Mouse (Mus musculus): ENCODE measurements around the gene Lbp. TPM values are rescaled to one million over a fixed set of nuclear protein-coding genes. Genes with fewer than 3 reads are reported as not detected.

Lbp gene
- polyA plus RNA-seq, 1 experiment from 2014 or later = 6.2 TPM

DNA sequence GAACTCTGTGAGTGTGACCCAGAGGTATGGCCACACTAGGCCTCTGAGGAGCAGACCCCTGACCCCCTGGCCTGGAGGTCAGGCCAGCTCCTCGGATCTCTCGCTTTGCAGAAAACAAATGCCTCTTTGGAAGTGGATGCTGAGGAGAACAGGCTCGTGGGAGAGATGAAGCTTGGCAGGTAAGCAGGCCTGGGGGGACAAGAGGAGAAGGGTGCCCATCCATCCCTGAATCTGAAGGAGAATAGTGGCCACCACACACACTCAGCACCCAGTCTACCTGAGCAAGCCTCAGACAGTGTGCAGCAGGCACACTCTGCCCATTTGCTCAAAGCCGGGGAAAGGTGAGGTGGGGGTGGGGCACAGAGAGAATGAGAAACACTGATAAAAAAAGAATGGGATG is 30.5 kb upstream of the Lbp start:
- no peaks in the 10 kb centered on the region for H3K9me3 ChIP-seq (ENCODE audit: control insufficient read depth, low read length)
- 77% methylated on average over 4 of the region's 4 CpGs for WGBS
- H3K27me3 ChIP-seq (replicated peaks; ENCODE audit: control insufficient read depth, insufficient read depth, low read length) = no peaks in the 10 kb centered on the region
- H3K4me2 ChIP-seq (ENCODE audit: low read length) = no peak overlapping the region
- H3K36me3 ChIP-seq (ENCODE audit: control insufficient read depth, insufficient read depth, low read length) = no peaks in the 10 kb centered on the region
- no peak overlapping the region for H3K4me3 ChIP-seq (ENCODE audit: low read length)
- H3K9ac ChIP-seq (ENCODE audit: low read depth, low read length) = no peak overlapping the region
- no peak overlapping the region for H3K27ac ChIP-seq (ENCODE audit: low read depth, low read length)
- no peak for ATAC-seq
- H3K4me1 ChIP-seq (ENCODE audit: control insufficient read depth, insufficient read depth, low read depth, low read length) = no peaks in the 10 kb centered on the region

DNA sequence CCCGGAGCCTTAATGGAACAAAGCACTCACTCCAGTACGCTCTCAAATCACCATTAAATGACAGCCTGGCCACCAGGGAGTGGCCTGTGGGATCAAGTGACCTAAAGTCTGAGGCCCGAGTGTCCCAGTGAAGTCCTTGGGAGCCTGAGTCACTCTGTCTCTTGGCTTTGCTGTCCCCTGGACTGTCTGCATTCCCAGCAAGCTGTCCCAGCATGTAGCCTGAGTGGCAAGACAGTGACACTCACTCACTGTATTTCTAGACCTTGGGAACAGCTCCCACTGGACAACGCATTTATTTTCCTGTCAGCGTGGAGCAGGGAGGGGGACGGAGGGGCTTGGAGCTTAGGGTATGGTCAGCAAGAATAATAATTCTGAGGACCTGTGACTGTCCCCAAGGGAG is 29.8 kb upstream of the Lbp start:
- WGBS = 74% methylated on average over 6 of the region's 6 CpGs
- no peak overlapping the region for H3K4me3 ChIP-seq (ENCODE audit: low read length)
- no peaks in the 10 kb centered on the region for H3K4me1 ChIP-seq (ENCODE audit: control insufficient read depth, insufficient read depth, low read depth, low read length)
- H3K27me3 ChIP-seq (replicated peaks; ENCODE audit: control insufficient read depth, insufficient read depth, low read length) = no peaks in the 10 kb centered on the region
- H3K36me3 ChIP-seq (ENCODE audit: control insufficient read depth, insufficient read depth, low read length) = no peaks in the 10 kb centered on the region
- H3K9ac ChIP-seq (ENCODE audit: low read depth, low read length) = no peak overlapping the region
- no peak overlapping the region for H3K4me2 ChIP-seq (ENCODE audit: low read length)
- no peak for ATAC-seq
- no peak overlapping the region for H3K27ac ChIP-seq (ENCODE audit: low read depth, low read length)
- H3K9me3 ChIP-seq (ENCODE audit: control insufficient read depth, low read length) = no peaks in the 10 kb centered on the region

GRCm38 (mm10) chr2:158276878-158277277 is 29.4 kb upstream of the Lbp start:
- ATAC-seq = no peak
- no peaks in the 10 kb centered on the region for H3K4me1 ChIP-seq (ENCODE audit: control insufficient read depth, insufficient read depth, low read depth, low read length)
- no peaks in the 10 kb centered on the region for H3K27me3 ChIP-seq (replicated peaks; ENCODE audit: control insufficient read depth, insufficient read depth, low read length)
- H3K4me2 ChIP-seq (ENCODE audit: low read length) = no peak overlapping the region
- H3K4me3 ChIP-seq (ENCODE audit: low read length) = no peak overlapping the region
- WGBS = 82% methylated on average over 4 of the region's 4 CpGs
- H3K27ac ChIP-seq (ENCODE audit: low read depth, low read length) = no peak overlapping the region
- H3K36me3 ChIP-seq (ENCODE audit: control insufficient read depth, insufficient read depth, low read length) = no peaks in the 10 kb centered on the region
- no peaks in the 10 kb centered on the region for H3K9me3 ChIP-seq (ENCODE audit: control insufficient read depth, low read length)
- H3K9ac ChIP-seq (ENCODE audit: low read depth, low read length) = no peak overlapping the region

DNA sequence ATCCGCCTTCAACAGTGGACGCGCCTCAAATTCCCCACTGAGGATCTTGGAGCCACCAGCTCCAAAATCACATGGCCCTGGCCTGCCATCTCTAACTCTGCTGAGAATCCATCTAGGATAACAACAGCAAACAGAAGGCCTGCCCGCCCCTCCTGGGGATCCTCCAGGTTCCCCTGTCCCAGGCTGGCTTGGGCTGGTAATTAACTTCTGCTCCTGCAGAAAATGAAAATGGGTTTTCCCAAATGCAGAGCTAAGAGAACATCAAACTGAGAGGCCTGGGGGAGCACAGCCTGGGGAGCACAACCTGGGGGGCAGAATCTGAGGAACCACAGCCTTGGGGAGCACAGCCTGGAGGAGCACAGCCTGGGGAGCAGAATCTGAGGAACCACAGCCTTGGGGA is 26.6 kb upstream of the Lbp start:
- Histone ChIP-seq H3K4me3 (ENCODE audit: low read length) (no peak overlapping the region), H3K4me2 (ENCODE audit: low read length) (no peak overlapping the region), H3K36me3 (ENCODE audit: control insufficient read depth, insufficient read depth, low read length) (no peaks in the 10 kb centered on the region), H3K9ac (ENCODE audit: low read depth, low read length) (no peak overlapping the region), H3K4me1 (ENCODE audit: control insufficient read depth, insufficient read depth, low read depth, low read length) (no peaks in the 10 kb centered on the region), H3K9me3 (ENCODE audit: control insufficient read depth, low read length) (no peaks in the 10 kb centered on the region), H3K27me3 (replicated peaks; ENCODE audit: control insufficient read depth, insufficient read depth, low read length) (no peaks in the 10 kb centered on the region), H3K27ac (ENCODE audit: low read depth, low read length) (no peak overlapping the region)
- no peak for ATAC-seq
- 84% methylated on average over 4 of the region's 4 CpGs for WGBS

GRCm38 (mm10) chr2:158281497-158282205 is 24.6 kb upstream of the Lbp start:
- Histone ChIP-seq H3K4me3 (ENCODE audit: low read length) (no peak overlapping the region), H3K27ac (ENCODE audit: low read depth, low read length) (no peak overlapping the region), H3K4me1 (ENCODE audit: control insufficient read depth, insufficient read depth, low read depth, low read length) (no peaks in the 10 kb centered on the region), H3K4me2 (ENCODE audit: low read length) (no peak overlapping the region), H3K36me3 (ENCODE audit: control insufficient read depth, insufficient read depth, low read length) (no peaks in the 10 kb centered on the region), H3K9me3 (ENCODE audit: control insufficient read depth, low read length) (no peaks in the 10 kb centered on the region), H3K27me3 (replicated peaks; ENCODE audit: control insufficient read depth, insufficient read depth, low read length) (no peaks in the 10 kb centered on the region), H3K9ac (ENCODE audit: low read depth, low read length) (no peak overlapping the region)
- ATAC-seq = no peak
- WGBS = 67% methylated on average over 16 of the region's 16 CpGs

DNA sequence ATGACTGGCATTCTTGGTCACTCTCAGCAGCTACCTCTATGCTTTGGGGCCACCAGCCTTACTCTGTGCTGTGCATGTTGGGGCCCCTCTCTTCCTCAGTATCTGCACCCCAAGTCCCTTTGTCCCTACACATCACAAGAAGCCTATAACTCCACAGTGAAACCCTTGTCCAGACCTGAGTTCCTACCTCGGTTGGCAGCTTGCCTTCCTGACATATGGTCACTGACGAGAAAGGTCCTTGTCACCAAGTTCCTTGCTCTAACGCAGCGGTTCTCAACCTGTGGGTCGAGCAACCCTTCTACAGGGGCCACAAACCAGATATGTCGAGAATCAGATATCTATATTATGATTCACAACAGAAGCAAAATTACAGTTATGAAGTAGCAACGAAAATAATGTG is 23.2 kb upstream of the Lbp start:
- H3K36me3 ChIP-seq (ENCODE audit: control insufficient read depth, insufficient read depth, low read length) = no peaks in the 10 kb centered on the region
- H3K4me3 ChIP-seq (ENCODE audit: low read length) = no peak overlapping the region
- no peaks in the 10 kb centered on the region for H3K27me3 ChIP-seq (replicated peaks; ENCODE audit: control insufficient read depth, insufficient read depth, low read length)
- no peaks in the 10 kb centered on the region for H3K9me3 ChIP-seq (ENCODE audit: control insufficient read depth, low read length)
- ATAC-seq = no peak
- H3K9ac ChIP-seq (ENCODE audit: low read depth, low read length) = no peak overlapping the region
- no peak overlapping the region for H3K27ac ChIP-seq (ENCODE audit: low read depth, low read length)
- WGBS = 79% methylated on average over 7 of the region's 7 CpGs
- H3K4me1 ChIP-seq (ENCODE audit: control insufficient read depth, insufficient read depth, low read depth, low read length) = no peaks in the 10 kb centered on the region
- H3K4me2 ChIP-seq (ENCODE audit: low read length) = no peak overlapping the region

GRCm38 (mm10) chr2:158283771-158284170 is 22.5 kb upstream of the Lbp start:
- WGBS = 83% methylated on average over 6 of the region's 6 CpGs
- no peaks in the 10 kb centered on the region for H3K9me3 ChIP-seq (ENCODE audit: control insufficient read depth, low read length)
- no peak overlapping the region for H3K9ac ChIP-seq (ENCODE audit: low read depth, low read length)
- H3K4me2 ChIP-seq (ENCODE audit: low read length) = no peak overlapping the region
- H3K4me3 ChIP-seq (ENCODE audit: low read length) = no peak overlapping the region
- H3K36me3 ChIP-seq (ENCODE audit: control insufficient read depth, insufficient read depth, low read length) = no peaks in the 10 kb centered on the region
- H3K4me1 ChIP-seq (ENCODE audit: control insufficient read depth, insufficient read depth, low read depth, low read length) = no peaks in the 10 kb centered on the region
- no peak overlapping the region for H3K27ac ChIP-seq (ENCODE audit: low read depth, low read length)
- no peak for ATAC-seq
- H3K27me3 ChIP-seq (replicated peaks; ENCODE audit: control insufficient read depth, insufficient read depth, low read length) = no peaks in the 10 kb centered on the region

DNA sequence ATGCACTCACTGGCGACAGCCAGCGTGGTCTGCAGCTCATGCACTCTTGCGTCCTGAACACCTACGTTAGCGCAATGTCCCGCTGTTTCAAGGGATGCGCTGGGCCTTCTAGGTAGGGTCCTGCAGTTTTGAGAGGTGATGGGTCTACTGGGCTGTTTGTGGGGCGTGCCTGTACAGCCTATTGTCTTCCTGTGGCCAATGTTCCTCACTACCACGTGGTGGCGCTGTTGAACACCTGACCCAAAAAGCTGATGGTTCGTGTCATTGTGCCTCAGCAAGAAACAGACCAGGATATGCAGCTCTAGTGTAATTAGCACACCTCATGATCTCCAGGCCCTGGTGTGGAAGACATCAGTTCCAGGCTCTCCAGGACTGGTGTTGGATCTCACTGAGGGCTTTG is 21.7 kb upstream of the Lbp start:
- no peaks in the 10 kb centered on the region for H3K36me3 ChIP-seq (ENCODE audit: control insufficient read depth, insufficient read depth, low read length)
- no peaks in the 10 kb centered on the region for H3K27me3 ChIP-seq (replicated peaks; ENCODE audit: control insufficient read depth, insufficient read depth, low read length)
- no peak overlapping the region for H3K9ac ChIP-seq (ENCODE audit: low read depth, low read length)
- WGBS = 19% methylated on average over 11 of the region's 11 CpGs
- H3K27ac ChIP-seq (ENCODE audit: low read depth, low read length) = no peak overlapping the region
- no peak overlapping the region for H3K4me3 ChIP-seq (ENCODE audit: low read length)
- ATAC-seq = no peak
- no peaks in the 10 kb centered on the region for H3K4me1 ChIP-seq (ENCODE audit: control insufficient read depth, insufficient read depth, low read depth, low read length)
- no peak overlapping the region for H3K4me2 ChIP-seq (ENCODE audit: low read length)
- no peaks in the 10 kb centered on the region for H3K9me3 ChIP-seq (ENCODE audit: control insufficient read depth, low read length)

DNA sequence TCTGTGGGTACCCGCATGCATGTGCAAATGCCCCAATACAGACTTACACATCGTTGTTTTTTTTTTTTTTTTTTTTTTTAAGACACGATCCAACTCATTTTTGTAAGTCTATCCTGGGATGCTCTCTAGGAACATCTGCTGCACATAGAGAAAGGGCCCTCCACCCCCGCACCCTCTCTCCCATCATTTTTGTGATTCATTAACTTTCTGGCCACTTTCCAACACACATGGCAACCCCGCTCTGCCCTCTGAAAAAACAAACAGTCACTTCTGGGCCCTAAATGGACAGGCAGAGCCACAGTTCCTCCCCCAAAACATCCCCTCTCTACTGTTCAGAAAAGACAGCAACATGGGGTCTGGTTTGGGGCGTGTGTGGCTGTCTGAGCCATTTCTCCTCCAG is 20.6 kb upstream of the Lbp start:
- Histone ChIP-seq H3K4me2 (ENCODE audit: low read length) (no peak overlapping the region), H3K4me1 (ENCODE audit: control insufficient read depth, insufficient read depth, low read depth, low read length) (no peaks in the 10 kb centered on the region), H3K9ac (ENCODE audit: low read depth, low read length) (no peak overlapping the region), H3K9me3 (ENCODE audit: control insufficient read depth, low read length) (no peaks in the 10 kb centered on the region), H3K4me3 (ENCODE audit: low read length) (no peak overlapping the region), H3K36me3 (ENCODE audit: control insufficient read depth, insufficient read depth, low read length) (no peaks in the 10 kb centered on the region), H3K27me3 (replicated peaks; ENCODE audit: control insufficient read depth, insufficient read depth, low read length) (no peaks in the 10 kb centered on the region), H3K27ac (ENCODE audit: low read depth, low read length) (no peak overlapping the region)
- ATAC-seq = no peak
- 56% methylated on average over 5 of the region's 6 CpGs for WGBS

GRCm38 (mm10) chr2:158295700-158296099 is 10.6 kb upstream of the Lbp start:
- no peak overlapping the region for H3K4me2 ChIP-seq (ENCODE audit: low read length)
- H3K9me3 ChIP-seq (ENCODE audit: control insufficient read depth, low read length) = no peaks in the 10 kb centered on the region
- ATAC-seq = no peak
- H3K27ac ChIP-seq (ENCODE audit: low read depth, low read length) = no peak overlapping the region
- H3K4me1 ChIP-seq (ENCODE audit: control insufficient read depth, insufficient read depth, low read depth, low read length) = peaks cover 2% of the 10 kb centered on the region; the same call in 1 of the 2 replicates
- H3K9ac ChIP-seq (ENCODE audit: low read depth, low read length) = no peak overlapping the region
- no peaks in the 10 kb centered on the region for H3K27me3 ChIP-seq (replicated peaks; ENCODE audit: control insufficient read depth, insufficient read depth, low read length)
- H3K4me3 ChIP-seq (ENCODE audit: low read length) = no peak overlapping the region
- H3K36me3 ChIP-seq (ENCODE audit: control insufficient read depth, insufficient read depth, low read length) = no peaks in the 10 kb centered on the region
- WGBS = 58% methylated on average over 9 of the region's 9 CpGs
